Mouse (Mus musculus) midbrain, postnatal 0 days (tissue): ENCODE results near the gene Fcer1g. TPM values are rescaled to one million over a fixed set of nuclear protein-coding genes. Genes with fewer than 3 reads are reported as not detected.

Source experiments
- ATAC-seq: fragments of 200-750 bp; cut with Nextera tagmentation; 2 replicates; pipeline ENCODE4 v1.8.0; 2017; ENCODE audit warnings: moderate number of reproducible peaks, mild to moderate bottlenecking, moderate TSS enrichment, moderate library complexity; ENCODE audit not compliant: low FRiP score
- DNase-seq: peaks from one replicate; pipeline ENCODE4 v3.0.0-alpha.2; 2015; ENCODE audit warnings: low spot score
- H3K27ac ChIP-seq: fragments of 300-500 bp; sonication (generic); 2 replicates; pipeline ENCODE4 v1.5.1; 2014; ENCODE audit warnings: low read depth, mild to moderate bottlenecking, low read length, mixed read lengths
- H3K27me3 ChIP-seq: fragments of 300-500 bp; sonication (generic); 2 replicates; pipeline ENCODE4 v1.6.1; 2014; ENCODE audit warnings: low read length, control low read depth, mixed read lengths; ENCODE audit not compliant: insufficient read depth
- H3K36me3 ChIP-seq: fragments of 300-500 bp; sonication (generic); 2 replicates; pipeline ENCODE4 v1.6.1; 2014; ENCODE audit warnings: low read length, control low read depth, mixed read lengths; ENCODE audit not compliant: insufficient read depth
- H3K4me1 ChIP-seq: fragments of 300-500 bp; sonication (generic); 2 replicates; pipeline ENCODE4 v1.6.1; 2014; ENCODE audit warnings: mild to moderate bottlenecking, control low read depth, antibody characterized with exemption, low read length, mixed read lengths; ENCODE audit not compliant: insufficient read depth
- H3K4me2 ChIP-seq: fragments of 300-500 bp; sonication (generic); 2 replicates; pipeline ENCODE4 v1.6.1; 2014; ENCODE audit warnings: low read depth, mild to moderate bottlenecking, low read length, mixed read lengths; ENCODE audit not compliant: poor library complexity, severe bottlenecking
- H3K4me3 ChIP-seq: fragments of 300-500 bp; sonication (generic); 2 replicates; pipeline ENCODE4 v1.5.1; 2014; ENCODE audit warnings: low read depth, mild to moderate bottlenecking, low read length, moderate library complexity
- H3K9ac ChIP-seq: fragments of 300-500 bp; sonication (generic); replicated peaks from 2 replicates; pipeline ENCODE4 v1.6.1; 2014; ENCODE audit warnings: mild to moderate bottlenecking, low read length, moderate library complexity, mixed read lengths; ENCODE audit not compliant: poor library complexity, severe bottlenecking
- H3K9me3 ChIP-seq: fragments of 300-500 bp; sonication (generic); 2 replicates; pipeline ENCODE4 v1.6.1; 2016; ENCODE audit warnings: low read length, control low read depth
- CTCF ChIP-seq: IDR thresholded peaks from 2 replicates; pipeline ENCODE4 v1.5.1; 2016; ENCODE audit warnings: antibody characterized with exemption, mild to moderate bottlenecking
- WGBS: fragments of 180-500 bp; shearing (Covaris S2); extraction: QIAGEN DNeasy Blood & Tissue Kit; methylation state at CpG from one replicate; pipeline ENCODE4 v1.1.7; 2014; 5-methylcytosine and 5-hydroxymethylcytosine counted together
- polyA plus RNA-seq: library from polyadenylated mRNA; unstranded; fragments of >200 nt; fragmentation: Nextera tagmentation; extraction: Ambion mirVana; gene quantifications from 2 replicates; pipeline ENCODE4 v1.2.1, GENCODE M21; 2015
- total RNA-seq: library from RNA; depleted of rRNA; stranded (reverse); fragments of >200 nt; gene quantifications from 2 replicates; pipeline ENCODE4 v1.2.3, GENCODE M21; 2014

The Fcer1g gene
- total and polyA plus RNA-seq, 2 experiments from 2014 or later, result 21.3 to 31.1 TPM

- DNase-seq (peak; percentile 80), ATAC-seq (peak; percentile 83)
- under 1% methylated on average over 33 of the region's 33 CpGs for WGBS
- peak within 1 kb of the TSS; percentile 56 for H3K4me3 ChIP-seq
- peak within 1 kb of the TSS; percentile 50 for H3K9ac ChIP-seq
- no peaks in the 10 kb centered on the region for H3K9me3 ChIP-seq
- H3K4me2 ChIP-seq, result peak within 1 kb of the TSS; percentile 90
- H3K27ac ChIP-seq, result no peak within 1 kb of the TSS
- TF ChIP-seq CTCF, result no peak
- H3K36me3 ChIP-seq, result no peaks in the 10 kb centered on the region
- H3K27me3 ChIP-seq, result no peaks in the 10 kb centered on the region
- peaks cover 8% of the 10 kb centered on the region; the same call in 1 of the 2 replicates for H3K4me1 ChIP-seq
Measured at GRCm38 (mm10) chr1:171195887-171196397, 38.2 kb downstream of the Fcer1g start, which contains the start of gene Pcp4l1. TSS of gene Pcp4l1 (minus strand) at chr1:171196268.

- Histone ChIP-seq H3K9ac (peak overlapping the region; percentile 50), H3K4me1 (peaks cover 8% of the 10 kb centered on the region; the same call in 1 of the 2 replicates), H3K36me3 (no peaks in the 10 kb centered on the region), H3K4me3 (peak overlapping the region; percentile 56), H3K4me2 (peak overlapping the region; percentile 90), H3K27me3 (no peaks in the 10 kb centered on the region), H3K9me3 (no peaks in the 10 kb centered on the region), H3K27ac (no peak overlapping the region)
- no peak; the same call in 1 of the 2 replicates for TF ChIP-seq CTCF
- DNase-seq, result no peak
- no peak for ATAC-seq
- whole genome bisulfite sequencing, result 8% methylated on average over 20 of the region's 20 CpGs
Measured at GRCm38 (mm10) chr1:171195046-171195822, 38.9 kb downstream of the Fcer1g start.

- Histone ChIP-seq H3K9ac (no peak overlapping the region), H3K4me2 (peak overlapping the region; percentile 90), H3K27me3 (no peaks in the 10 kb centered on the region), H3K4me3 (peak overlapping the region; percentile 30; the same call in 1 of the 2 replicates), H3K36me3 (no peaks in the 10 kb centered on the region), H3K27ac (no peak overlapping the region), H3K9me3 (no peaks in the 10 kb centered on the region), H3K4me1 (peaks cover 8% of the 10 kb centered on the region; the same call in 1 of the 2 replicates)
- no peak for TF ChIP-seq CTCF
- 28% methylated on average over 11 of the region's 11 CpGs for WGBS
- ATAC-seq (no peak), DNase-seq (no peak)
Measured at GRCm38 (mm10) chr1:171193911-171194830, 40.0 kb downstream of the Fcer1g start.

- peak; percentile 46 for DNase-seq
- Histone ChIP-seq H3K4me3 (peak overlapping the region; percentile 30), H3K27me3 (no peaks in the 10 kb centered on the region)
Measured at GRCm38 (mm10) chr1:171193093-171193840, 40.9 kb downstream of the Fcer1g start.

GRCm38 (mm10) chr1:171192283-171192682 lies 41.9 kb downstream of the Fcer1g start:
- Histone ChIP-seq H3K27me3 (no peaks in the 10 kb centered on the region), H3K9me3 (no peaks in the 10 kb centered on the region), H3K9ac (no peak overlapping the region), H3K4me1 (peaks cover 8% of the 10 kb centered on the region; the same call in 1 of the 2 replicates), H3K4me3 (no peak overlapping the region), H3K27ac (no peak overlapping the region), H3K36me3 (no peaks in the 10 kb centered on the region), H3K4me2 (0 out of 2 replicates have a peak overlapping the region, but pooled peaks have one; percentile 57)
- TF ChIP-seq CTCF, result no peak
- whole genome bisulfite sequencing, result 50% methylated on average over 10 of the region's 10 CpGs
- no peak for DNase-seq
- ATAC-seq, result no peak

More at GRCm38 (mm10) chr1:171193093-171193840, 40.9 kb downstream of the Fcer1g start:
- no peaks in the 10 kb centered on the region for H3K9me3 ChIP-seq
- H3K4me2 ChIP-seq, result peak overlapping the region; percentile 57
- ATAC-seq, result peak; percentile 29; the same call in 1 of the 2 replicates
- H3K9ac ChIP-seq, result peak overlapping the region; percentile 44
- H3K4me1 ChIP-seq, result peaks cover 8% of the 10 kb centered on the region; the same call in 1 of the 2 replicates
- H3K27ac ChIP-seq, result 0 out of 2 replicates have a peak overlapping the region, but pooled peaks have one; percentile 26
- WGBS, result 3% methylated on average over 18 of the region's 18 CpGs
- no peaks in the 10 kb centered on the region for H3K36me3 ChIP-seq
- TF ChIP-seq CTCF, result no peak
